Mouse (Mus musculus): ENCODE results near the gene Car5a. TPM values are rescaled to one million over a fixed set of nuclear protein-coding genes. Genes with fewer than 3 reads are reported as not detected.

Gene Car5a
- total RNA-seq, 2 experiments from 2014 or later, result not detected

- no peak for DNase-seq (ENCODE audit: low spot score in 2 of 2)
- intact Hi-C loops (cut with DNase I), result no loop called here
Observed at GRCm38 (mm10) chr8:121936391-121936790, 8.3 kb downstream of the Car5a start.

GRCm38 (mm10) chr8:121935341-121936294, 9.1 kb downstream of the Car5a start:
- DNase-seq (ENCODE audit: low spot score in 2 of 2), result peak; percentile 45 to 49
- intact Hi-C loops (cut with DNase I), result no loop called here

- intact Hi-C loops (cut with DNase I), result no loop called here
- no peak for DNase-seq (ENCODE audit: low spot score in 2 of 2)
Observed at GRCm38 (mm10) chr8:121934923-121935322, 9.8 kb downstream of the Car5a start.

GRCm38 (mm10) chr8:121934506-121934905, 10.2 kb downstream of the Car5a start:
- no peak for DNase-seq (ENCODE audit: low spot score in 2 of 2)
- intact Hi-C loops (cut with DNase I), result no loop called here

- intact Hi-C loops (cut with DNase I), result no loop called here
Observed at GRCm38 (mm10) chr8:121932668-121933520, 11.8 kb downstream of the Car5a start.

GRCm38 (mm10) chr8:121932026-121932667, 12.6 kb downstream of the Car5a start:
- no peak for DNase-seq (ENCODE audit: low spot score in 2 of 2)
- intact Hi-C loops (cut with DNase I), result no loop called here

More at GRCm38 (mm10) chr8:121932668-121933520, 11.8 kb downstream of the Car5a start:
- DNase-seq (ENCODE audit: low spot score in 2 of 2), result no peak

GRCm38 (mm10) chr8:121931571-121931970, 13.1 kb downstream of the Car5a start:
- intact Hi-C loops (cut with DNase I), result no loop called here
- no peak for DNase-seq (ENCODE audit: low spot score in 2 of 2)

- no peak for DNase-seq (ENCODE audit: low spot score in 2 of 2)
- intact Hi-C loops (cut with DNase I), result no loop called here
Observed at GRCm38 (mm10) chr8:121930047-121930446, 14.7 kb downstream of the Car5a start.

- intact Hi-C loops (cut with DNase I), result loop anchor here (5.0 kb wide), 1 partner anchor 75 kb away; no protein-coding TSS in a partner anchor
- DNase-seq (ENCODE audit: low spot score in 2 of 2), result no peak
Observed at GRCm38 (mm10) chr8:121927316-121927715, 17.4 kb downstream of the Car5a start.

GRCm38 (mm10) chr8:121926266-121926665, 18.4 kb downstream of the Car5a start:
- intact Hi-C loops (cut with DNase I), result loop anchor here (5.0 kb wide), 1 partner anchor 74 kb away; no protein-coding TSS in a partner anchor
- DNase-seq (ENCODE audit: low spot score in 2 of 2), result no peak

- DNase-seq (ENCODE audit: low spot score in 2 of 2), result peak; percentile 57 to 74
- intact Hi-C loops (cut with DNase I), result loop anchor here (5.0 kb wide), 1 partner anchor 73 kb away; no protein-coding TSS in a partner anchor
Observed at GRCm38 (mm10) chr8:121925624-121926023, 19.1 kb downstream of the Car5a start.

GRCm38 (mm10) chr8:121924681-121925080, 20.0 kb downstream of the Car5a start:
- intact Hi-C loops (cut with DNase I), result loop anchor here (5.0 kb wide), 1 partner anchor 72 kb away; no protein-coding TSS in a partner anchor
- DNase-seq (ENCODE audit: low spot score in 2 of 2), result no peak

GRCm38 (mm10) chr8:121922101-121922500, 22.6 kb downstream of the Car5a start:
- no peak for DNase-seq (ENCODE audit: low spot score in 2 of 2)
- intact Hi-C loops (cut with DNase I), result no loop called here

GRCm38 (mm10) chr8:121921582-121921981, 23.1 kb downstream of the Car5a start:
- intact Hi-C loops (cut with DNase I), result no loop called here
- no peak for DNase-seq (ENCODE audit: low spot score in 2 of 2)

GRCm38 (mm10) chr8:121919731-121920130, 25.0 kb downstream of the Car5a start:
- no peak for DNase-seq (ENCODE audit: low spot score in 2 of 2)
- intact Hi-C loops (cut with DNase I), result no loop called here

- no peak for DNase-seq (ENCODE audit: low spot score in 2 of 2)
- intact Hi-C loops (cut with DNase I), result no loop called here
Observed at GRCm38 (mm10) chr8:121919158-121919557, 25.5 kb downstream of the Car5a start.

GRCm38 (mm10) chr8:121913378-121913777, 31.3 kb downstream of the Car5a start:
- DNase-seq (ENCODE audit: low spot score in 2 of 2), result no peak
- intact Hi-C loops (cut with DNase I), result no loop called here

GRCm38 (mm10) chr8:121912831-121913230, 31.9 kb downstream of the Car5a start:
- no peak for DNase-seq (ENCODE audit: low spot score in 2 of 2)
- intact Hi-C loops (cut with DNase I), result no loop called here

GRCm38 (mm10) chr8:121911987-121912386, 32.7 kb downstream of the Car5a start:
- intact Hi-C loops (cut with DNase I), result no loop called here
- DNase-seq (ENCODE audit: low spot score in 2 of 2), result no peak

GRCm38 (mm10) chr8:121911400-121911799, 33.3 kb downstream of the Car5a start:
- DNase-seq (ENCODE audit: low spot score in 2 of 2), result no peak
- intact Hi-C loops (cut with DNase I), result no loop called here

Data from left cerebral cortex, postnatal 36 days (tissue).